Mouse (Mus musculus) c-Kit-positive CD71-positive TER-119-negative erythroid progenitor cells, embryonic 14.5 days (primary cell): Measurements from ENCODE around the gene Rims1.

Source experiments
- DNase-seq: peaks from one replicate; pipeline ENCODE4 v3.0.0-alpha.2; 2013; ENCODE audit warnings: low read depth

Gene Rims1

DNA sequence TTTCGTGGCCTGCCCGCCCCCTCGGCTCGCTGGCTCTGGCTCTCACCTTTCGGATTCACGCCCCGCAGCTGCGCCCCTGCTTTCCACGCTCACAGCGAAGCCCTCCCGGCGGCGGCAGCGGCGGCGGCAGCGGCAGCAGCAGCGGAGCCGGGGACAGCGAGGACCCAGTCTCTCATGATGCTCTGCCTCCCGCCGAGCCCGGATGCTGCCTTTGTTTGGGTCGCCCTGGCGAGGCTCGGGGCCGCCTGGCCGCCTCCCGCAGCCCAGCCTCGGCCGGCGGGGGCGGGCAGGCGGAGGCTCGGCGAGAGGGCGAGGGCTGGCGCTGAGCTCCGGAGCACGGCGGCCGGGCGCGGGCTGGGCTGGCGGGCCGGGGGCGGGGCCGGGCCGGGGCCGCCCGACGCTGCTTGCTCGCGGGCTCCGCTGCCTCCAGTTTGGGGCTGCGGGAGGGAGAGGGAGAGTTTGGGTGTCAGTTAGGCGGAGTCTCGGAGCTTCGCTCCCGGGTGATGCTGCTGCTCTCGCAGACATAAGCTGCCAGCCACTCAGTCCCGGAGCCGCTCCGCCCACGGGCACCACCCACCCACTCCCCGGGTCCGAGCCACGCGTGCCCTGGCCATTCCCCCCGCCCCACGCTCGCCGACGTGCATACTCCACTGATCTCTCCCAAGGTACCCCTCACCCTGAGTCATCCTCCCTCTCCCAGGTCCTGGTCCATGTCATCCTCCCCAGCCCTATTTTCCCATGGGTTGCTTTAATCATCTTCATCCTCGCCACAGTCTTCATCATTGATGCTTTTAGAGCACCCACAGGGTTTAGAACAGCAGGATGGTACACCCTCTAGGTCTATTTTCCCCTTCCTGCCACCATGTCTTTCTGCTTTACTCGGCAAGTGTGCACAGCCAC, at the start of gene Rims1:
Rims1 (minus strand) TSS at position 269 of the 900 bp plus-strand sequence.
- DNase-seq = no peak

DNA sequence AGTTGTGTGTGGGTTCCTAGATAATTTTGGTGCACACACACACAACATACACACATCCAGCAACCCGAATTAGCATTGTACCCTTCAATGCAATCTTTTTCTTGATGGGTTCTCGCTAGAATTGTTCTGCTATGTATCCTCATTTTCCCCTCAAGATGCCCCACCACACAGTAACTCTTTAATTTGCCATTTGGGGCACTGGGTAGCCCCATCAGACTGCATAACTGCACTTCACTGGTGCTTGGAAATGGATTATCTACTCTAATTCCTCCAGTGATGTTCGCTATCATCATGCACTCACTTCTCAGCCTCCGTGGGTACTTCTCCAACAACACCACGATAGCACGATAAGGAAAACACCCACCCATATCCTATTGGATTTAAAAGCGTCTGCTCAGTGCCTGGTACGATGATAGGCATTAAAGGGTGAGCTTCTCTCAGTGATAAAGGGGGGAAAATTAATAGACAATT, 867 bp upstream of the Rims1 start:
- DNase-seq = no peak

DNA sequence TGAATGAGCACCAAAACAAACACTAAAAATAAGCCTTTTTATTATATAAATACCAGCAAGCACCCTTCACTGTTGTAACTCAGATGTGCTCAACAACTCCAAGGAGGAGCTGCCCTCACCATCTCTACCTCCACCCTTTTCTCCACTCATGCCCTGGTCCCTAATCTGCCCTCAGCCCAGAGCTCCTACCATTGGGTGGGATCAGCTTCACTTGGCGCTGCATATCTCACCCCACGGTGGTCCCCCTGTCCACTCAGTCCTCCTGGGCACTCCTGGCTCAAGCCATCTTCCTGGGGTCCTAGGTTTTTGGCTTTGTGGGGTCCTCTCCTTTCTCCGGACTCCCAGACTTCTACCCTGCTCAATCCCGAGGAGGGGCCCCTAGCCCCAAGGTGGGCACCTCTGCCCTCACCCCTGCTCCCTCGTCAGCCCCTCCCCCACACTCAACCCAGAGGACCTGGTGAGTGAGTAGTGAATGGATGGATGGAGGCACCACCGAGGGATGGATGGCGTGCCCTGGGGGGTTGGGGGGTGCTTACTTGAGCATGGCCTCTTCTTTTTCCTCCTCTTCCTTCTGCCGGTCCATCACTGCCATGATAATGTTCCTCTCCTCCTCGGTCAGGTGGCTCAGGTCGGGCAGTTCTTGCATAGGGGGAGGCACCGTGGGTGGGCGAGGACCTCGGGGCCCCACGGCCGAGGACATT, 619 bp downstream of the Rims1 start:
- DNase-seq = no peak

DNA sequence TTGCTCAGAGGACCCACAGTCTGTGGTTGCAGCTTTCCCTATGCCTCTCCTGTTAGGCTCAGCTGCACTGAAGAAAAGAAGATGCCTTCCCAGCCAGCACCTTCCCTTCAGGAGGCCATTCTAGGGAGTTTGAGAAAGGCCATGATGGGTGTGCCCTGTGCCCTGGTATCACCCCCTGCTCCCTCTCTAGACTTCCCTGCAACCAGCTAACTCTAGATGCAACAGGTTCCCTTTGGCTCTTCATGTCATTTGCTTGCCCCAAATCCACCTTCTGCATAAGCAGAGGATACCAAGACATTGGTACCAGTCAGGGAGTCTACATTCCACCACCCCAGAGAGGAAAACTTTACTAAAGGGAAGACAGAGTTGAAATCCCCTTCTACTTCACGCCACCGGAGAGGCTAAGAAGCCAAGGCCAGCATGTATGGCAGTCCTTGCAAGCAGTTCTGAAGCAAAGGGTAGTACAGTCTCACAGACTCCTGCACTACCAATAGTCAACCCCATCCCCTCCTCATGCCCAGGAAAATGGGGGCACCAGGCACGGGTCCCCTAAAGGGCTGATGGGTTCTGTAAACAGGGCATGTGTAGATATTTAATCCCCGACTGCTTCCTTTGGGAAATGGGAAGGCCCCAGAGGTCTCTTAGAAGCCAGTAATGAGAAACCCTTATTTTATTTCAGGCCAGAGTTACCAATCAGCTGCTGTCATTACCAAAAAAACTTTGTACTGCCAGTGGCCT, 1.5 kb downstream of the Rims1 start:
- DNase-seq = no peak

DNA sequence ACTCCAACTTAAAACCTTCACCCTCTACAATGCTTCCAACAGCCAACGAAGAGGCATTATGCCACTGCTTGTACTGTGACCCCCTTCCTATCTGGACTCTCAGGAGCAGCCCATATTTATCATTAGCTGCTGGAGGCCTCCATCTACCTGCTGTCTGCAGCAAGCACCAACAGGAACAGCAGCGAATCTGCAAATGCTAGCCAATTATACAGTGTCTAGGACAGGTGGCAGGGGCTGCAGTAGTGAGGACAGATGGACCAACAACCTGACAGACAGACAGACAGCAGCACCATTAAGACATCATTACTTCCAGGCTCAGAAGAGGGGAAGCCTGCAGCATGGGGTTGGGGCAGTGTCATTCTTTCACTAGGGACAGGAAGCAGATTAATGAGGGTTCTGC, 2.3 kb downstream of the Rims1 start:
- no peak for DNase-seq

DNA sequence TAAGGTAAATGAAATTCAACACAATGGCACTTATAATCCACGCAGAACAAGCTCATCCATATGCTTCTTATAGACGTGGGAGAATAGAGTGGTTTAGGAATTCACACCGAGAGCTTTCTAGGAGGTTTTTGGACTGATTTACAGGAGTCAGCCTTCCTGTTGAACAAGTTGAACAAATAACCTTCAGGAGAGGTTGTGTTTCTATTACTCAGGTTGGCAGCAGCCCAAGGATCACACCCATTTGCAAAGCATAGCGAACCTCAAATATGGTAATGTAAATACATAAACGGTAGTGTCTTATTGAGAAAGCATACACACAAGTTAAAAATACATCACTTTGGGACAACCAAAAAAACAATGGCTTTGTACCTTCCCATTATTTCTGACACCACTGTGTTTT, 5.5 kb downstream of the Rims1 start:
- no peak for DNase-seq

DNA sequence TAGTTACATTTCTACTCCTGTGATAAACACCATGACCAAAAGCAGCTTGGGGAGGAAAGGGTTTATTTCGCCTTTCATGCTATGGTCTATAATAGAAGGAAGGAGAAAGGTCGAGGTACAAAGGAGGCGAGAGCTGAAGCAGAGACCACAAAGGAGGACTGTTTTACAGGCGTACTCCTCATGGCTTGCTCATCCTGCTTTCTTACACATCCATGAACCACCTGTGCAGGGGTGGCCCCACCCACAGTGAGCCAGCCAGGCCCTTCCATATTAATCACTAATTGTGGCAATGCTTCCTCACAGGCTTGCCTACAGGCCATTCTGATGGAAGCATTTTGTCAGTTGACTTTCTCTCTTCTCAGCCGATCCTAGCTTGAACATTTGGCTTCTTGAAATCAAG, 8.7 kb downstream of the Rims1 start:
- DNase-seq = no peak

DNA sequence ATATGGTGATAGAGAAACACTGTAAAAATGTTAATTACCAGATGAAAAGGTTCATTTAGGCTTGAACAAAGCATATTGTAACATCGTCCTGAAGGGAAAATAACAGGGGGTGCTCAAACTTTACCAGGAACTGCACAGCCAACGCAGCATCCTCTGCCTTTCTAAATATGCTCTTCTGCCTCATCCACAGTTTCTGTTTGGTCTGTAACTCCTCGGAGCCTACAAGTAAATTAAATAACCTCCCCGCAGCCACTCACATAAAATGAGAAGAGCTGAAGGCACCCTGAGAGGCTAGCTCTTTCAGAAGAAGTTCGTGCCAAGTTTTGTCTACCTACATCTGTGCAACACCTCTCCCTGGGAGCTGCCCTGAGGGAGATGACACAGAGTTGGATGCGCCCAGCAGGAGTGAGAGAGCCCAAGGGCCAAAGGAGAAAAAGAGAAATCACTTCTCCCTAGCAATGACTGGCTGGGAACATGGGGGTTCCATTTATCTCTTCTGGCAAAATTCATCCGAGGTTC, 16.3 kb downstream of the Rims1 start:
- DNase-seq = no peak

DNA sequence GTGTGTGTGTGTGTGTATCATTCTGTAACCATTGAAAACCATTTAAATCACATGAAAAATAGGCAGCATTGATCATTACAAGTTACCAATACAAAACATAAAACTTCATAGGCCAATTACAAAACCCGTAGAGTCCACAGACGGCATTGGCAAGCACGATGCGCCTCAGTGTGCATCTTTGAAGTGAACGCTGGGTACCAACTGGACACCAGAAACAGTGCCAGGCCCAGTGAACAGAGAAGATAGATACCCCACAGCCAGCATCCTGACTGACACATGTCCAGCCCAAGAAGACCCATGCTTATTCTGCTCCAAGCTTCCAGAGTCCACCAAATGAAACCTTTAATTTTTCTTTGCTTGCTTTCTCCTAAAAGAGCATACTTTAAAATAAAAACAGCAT, 18.2 kb downstream of the Rims1 start:
- DNase-seq = no peak

DNA sequence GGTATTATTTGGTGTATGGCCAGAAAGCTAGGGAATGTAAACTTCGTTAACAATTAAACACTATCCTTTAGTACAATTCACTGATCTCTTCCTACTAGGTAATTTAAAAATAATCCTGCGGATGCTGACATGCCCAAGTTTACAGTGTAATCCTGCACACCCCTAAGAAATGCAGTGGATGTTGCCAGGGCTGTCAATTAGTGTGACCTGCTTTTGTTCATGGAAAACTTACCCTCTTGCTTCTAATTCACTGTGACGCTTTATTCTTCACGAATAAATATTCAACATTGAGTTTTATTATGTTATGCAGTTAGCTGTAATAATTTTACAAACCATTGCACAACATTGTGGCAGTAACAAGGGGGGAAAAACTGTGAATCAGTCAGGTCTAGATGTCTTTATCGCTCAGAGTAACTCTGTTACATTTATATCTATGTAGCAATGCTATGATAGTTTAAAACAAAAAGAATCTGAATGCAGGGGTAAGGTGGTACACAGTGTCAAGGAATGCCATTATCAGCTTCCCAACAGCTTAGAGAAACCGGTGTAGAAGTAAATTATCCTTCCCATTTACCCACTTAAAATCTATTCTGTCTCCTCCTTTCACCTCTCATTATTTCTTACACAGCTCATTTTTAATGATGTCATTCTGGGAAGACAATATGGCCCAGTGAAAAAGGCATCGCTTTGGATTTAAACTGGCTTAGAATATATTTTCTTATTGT, 35.1 kb downstream of the Rims1 start:
- DNase-seq = no peak

DNA sequence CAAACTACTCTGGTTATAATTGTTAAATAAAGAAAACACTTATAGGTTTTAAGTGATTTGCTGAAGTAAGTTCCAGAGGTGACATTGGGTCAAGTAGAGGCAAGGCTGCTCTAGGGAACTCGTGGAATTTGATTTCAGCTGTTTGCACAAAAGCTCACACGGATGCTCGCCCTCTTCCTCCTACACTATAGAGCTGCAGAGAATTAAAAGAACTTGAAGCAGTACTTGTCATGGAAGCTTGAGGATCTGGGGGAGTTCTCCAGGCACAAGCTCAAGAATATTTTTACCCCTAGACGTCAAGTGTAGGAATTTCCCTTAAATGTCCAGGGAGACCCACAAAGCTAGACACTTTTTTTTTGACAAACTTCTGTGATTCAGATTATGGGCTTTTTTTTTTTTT, 42.4 kb downstream of the Rims1 start:
- no peak for DNase-seq

DNA sequence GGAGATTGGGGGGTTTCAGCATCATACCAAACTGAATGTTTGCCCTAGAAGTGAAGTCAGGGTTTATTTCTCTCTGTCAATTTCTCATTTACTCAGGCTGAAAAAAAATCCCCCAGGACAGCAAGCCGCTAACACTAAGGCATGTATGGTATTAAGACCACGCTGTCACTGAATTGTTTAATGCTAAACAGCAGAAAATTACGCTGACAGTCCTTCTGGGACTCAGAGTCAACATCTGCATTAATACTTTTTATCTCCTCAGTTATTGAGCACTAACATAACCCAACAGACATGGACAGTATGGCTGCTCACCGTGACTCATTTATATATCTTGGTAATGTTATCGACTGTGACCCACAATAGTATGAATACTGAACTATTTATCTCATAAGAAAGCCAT, 43.0 kb downstream of the Rims1 start:
- no peak for DNase-seq

DNA sequence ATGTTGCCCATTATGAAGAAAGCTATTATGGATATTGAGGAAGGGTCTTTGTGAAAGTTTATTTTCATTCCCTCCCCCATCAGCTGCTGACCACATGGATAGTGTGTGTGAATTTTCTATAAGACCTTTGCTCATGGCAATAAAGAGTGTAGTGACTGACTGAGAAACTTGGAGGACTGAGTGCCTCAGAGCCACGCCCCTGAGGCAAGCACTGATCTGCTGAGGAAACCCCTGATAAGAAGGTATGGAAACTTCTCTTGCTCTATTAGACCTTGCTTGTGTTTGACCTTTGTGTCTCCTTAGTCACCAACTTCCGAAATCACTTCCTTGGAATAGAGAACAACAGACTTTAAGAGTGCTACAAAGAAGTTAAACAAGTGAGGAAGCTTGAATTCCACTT, 55.3 kb downstream of the Rims1 start:
- DNase-seq = no peak

DNA sequence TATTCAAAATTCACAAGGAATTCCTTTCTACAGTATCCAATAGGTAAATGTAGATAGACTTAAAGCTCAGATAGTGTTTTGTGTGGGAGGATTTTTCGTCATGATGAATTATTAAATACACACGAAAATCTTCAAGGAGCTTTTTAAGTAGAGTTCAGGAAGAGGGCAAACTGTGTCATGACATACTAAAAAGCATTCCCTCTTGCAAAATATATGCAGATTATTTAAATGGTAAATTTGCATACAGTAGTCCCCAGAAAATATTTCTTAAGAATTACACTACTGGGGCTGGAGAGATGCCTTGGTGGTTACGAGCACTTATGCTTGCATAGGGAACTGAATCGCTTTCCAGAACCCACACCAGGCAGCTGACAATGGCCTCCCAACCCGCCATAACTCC, 61.1 kb downstream of the Rims1 start:
- no peak for DNase-seq

DNA sequence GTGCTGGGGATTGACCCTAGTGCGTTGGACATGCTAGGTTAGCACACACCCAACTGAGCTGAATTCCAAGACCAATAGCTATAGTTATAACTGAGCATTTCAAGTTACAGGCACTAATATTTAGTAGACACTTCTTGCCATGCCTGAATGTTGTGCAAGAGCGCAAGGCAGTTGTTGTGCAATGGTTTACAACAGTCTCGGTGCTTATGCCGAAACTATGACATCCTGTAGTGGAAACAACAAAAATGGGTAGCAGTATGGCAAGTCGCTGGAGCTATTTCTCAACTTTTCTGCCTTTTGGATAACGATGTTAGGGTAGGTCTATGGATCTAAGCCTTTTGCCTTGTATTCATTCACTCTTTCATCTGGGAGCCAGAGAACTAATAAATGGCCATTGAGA, 68.3 kb downstream of the Rims1 start:
- no peak for DNase-seq

DNA sequence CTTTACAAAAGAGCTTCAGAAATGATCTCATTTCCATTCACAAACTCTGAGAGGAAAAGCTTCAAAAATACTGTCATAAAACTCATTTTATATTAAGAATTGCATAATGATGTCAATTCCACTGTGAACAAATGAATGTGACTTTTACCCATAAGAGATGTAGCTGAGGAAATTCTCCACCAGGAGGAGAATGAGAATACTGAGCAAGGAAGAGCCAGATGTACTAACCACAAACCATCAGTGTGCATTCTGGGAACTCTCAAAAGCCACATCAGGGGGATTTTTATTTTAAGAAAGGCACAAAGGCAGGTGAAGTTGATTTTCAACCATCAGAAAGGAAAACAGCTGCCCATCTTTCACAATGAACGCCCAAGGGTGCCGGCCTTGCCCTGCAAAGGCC, 71.4 kb downstream of the Rims1 start:
- no peak for DNase-seq

DNA sequence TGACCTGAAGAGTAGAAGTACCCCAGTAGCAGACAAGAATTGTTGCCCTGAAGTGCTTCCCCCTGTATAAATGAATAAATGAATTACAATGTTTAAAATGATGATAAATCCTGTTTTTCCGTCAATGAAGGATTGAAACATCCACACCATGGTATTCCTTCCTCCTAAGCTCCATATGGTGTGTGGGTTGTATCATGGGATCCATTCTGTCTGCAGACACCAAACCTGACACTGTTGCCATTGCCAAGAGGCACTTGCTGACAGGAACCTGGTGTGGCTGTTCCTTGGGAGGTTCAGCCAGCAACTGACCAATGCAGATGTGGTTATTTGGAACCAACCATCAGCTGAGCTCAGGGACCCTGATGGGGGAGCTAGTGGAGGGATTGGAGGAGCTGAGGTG, 72.5 kb downstream of the Rims1 start:
- no peak for DNase-seq

DNA sequence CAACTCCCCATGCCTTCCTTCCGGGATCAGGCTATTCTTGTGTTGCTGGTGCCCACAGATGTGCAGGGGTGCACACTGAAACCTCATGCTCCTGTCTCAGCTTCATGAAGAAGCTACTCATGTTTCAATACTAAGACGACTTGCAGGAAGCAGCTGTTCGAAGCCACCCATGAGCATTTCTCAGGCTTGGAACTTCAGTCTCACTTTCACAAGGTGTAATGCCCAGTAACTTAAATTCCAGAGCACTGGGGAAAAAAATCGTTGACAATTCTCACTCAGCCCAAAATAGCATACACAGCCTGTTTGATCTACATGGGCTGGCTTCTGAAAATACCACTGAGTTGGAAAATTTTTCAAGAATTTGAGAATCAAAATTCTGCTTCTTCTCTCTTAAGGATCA, 77.6 kb downstream of the Rims1 start:
- no peak for DNase-seq

DNA sequence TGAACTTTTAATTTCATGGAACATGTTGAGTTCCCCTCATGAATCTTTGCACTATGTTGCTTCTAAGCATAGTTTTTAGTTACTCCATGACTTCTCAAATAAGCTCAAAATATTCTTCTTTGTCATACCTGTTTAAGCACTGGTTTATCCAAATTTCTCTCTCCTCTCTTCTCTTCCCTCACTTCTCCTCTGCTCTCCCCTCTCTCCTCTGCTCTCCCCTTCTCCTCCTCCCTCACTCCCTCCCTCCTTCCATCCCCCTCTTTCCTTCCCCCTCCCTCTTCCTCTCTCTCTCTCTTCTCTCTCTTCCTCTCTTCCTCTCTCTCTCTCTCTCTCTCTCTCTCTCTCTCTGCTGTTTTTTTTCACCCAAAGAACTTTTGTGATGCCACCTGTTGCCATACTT, 84.1 kb downstream of the Rims1 start:
- no peak for DNase-seq

DNA sequence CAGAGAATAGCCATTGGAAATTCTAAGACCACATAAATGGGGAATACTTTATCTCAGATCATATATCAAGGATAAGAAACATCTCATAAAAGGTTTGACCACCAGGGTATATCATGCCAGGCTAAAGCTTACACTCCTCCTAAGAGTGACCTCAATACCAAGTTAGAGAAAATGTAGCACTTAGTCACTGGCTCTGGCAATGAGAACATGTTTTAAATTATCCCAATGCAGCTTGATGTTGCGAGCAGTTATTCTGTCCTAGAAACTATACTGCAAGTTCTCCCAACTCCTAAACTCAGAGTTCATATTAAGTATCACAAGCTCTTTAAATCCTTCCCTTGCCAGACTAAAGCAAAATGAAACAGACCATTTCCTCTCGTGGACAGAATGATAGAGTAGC, 85.1 kb downstream of the Rims1 start:
- no peak for DNase-seq

DNA sequence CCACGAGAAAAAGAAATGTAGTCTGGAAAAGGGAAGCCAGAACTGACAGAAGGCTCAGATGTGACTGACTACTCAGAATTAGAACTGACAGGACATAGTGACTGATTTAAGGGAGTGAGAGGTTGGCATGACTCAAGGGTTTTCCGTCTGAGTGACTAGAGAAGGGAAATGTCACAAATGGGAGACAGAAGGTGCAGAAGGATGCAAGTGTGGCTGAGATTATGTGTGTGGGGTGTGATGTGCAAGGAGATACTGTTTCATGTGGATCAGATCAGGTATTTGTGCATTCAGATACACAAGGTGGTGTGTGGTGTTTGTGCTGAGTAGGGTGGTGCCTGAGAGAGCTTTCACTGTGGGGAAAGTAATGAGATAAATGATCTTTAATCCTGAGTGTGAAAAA, 96.3 kb downstream of the Rims1 start:
- DNase-seq = no peak

DNA sequence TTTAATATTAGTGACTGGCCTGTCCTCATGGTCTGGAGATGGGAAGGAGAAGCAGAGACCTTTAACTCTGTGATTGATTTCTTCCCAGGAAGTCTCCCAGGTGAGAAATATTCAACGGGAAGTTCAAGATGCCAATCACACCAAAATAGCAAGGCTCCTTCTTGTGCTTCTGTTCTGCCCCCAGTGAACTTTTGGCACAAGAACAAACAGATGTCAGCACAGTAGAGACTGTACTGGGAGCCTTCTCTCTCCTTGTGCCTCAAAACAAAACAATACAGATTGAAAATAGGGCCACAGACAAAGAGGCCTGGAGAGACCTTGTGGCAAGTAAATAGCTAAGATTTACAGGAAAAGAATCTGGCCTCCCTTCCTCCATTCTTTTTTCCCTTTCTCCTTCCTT, 110.7 kb downstream of the Rims1 start:
- DNase-seq = no peak
